Mouse (Mus musculus): ENCODE results near the gene Poc1a.

Gene Poc1a

DNA sequence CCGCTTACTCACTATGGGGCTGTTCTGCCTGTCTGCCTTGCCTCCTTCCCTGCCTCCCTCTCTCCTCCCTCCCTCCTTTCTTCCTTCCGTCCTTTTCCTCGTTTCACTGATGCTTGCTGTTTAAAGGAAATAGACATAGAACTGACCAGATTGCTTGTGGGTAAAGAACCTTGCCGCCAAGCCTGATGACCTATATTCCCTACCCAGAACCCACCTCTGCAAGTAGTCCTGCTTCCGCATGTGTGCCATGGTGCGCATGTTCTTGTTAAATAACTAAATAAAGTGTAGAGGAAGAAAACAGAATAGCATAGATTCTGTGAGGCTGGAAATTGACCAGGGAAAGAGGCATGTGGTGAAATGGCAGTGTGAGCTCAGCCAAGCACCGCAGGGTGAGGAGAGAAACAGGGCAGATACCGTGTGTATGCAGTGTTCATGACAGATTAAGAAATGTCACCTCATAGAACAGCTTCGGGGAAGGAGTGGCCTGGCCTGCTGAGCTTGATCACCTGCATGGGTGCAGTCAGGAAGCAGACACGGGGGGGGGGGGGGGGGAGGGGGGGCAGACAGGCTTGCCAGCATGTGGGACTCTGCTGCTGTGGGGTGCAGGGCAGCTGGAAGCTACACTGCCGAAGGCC, 20.7 kb downstream of the Poc1a start:
- no peak for DNase-seq (ENCODE audit: low read depth, low spot score)

GRCm38 (mm10) chr9:106302446-106303150, 21.7 kb downstream of the Poc1a start:
- DNase-seq (ENCODE audit: low read depth, low spot score), result no peak

GRCm38 (mm10) chr9:106303460-106303960, 22.6 kb downstream of the Poc1a start:
- DNase-seq (ENCODE audit: low read depth, low spot score), result no peak

GRCm38 (mm10) chr9:106305228-106305627, 24.4 kb downstream of the Poc1a start:
- DNase-seq (ENCODE audit: low read depth, low spot score), result no peak

- peak; percentile 63 for DNase-seq (ENCODE audit: low read depth, low spot score)
Measured at GRCm38 (mm10) chr9:106306662-106307351, 25.9 kb downstream of the Poc1a start.

DNA sequence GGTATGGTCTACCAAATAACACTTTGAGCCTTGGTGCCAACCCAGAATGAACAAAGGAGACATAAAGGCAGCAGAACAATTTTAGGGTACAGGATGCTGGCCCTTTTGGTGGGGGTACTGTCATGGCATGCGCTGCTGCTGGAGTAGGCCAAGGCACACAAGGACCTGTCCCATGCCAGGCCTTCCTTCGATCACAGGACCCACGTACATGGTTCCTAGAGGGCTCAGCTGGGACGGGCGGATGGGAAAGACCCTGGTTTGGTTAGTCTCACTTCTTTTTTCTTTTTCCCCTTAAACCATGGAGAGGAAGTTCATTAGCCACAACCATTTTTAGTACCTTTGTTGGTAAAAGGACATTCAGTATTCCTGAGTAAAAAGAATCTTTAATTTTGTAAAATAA, 27.3 kb downstream of the Poc1a start:
- no peak for DNase-seq (ENCODE audit: low read depth, low spot score)

GRCm38 (mm10) chr9:106308555-106308954, 27.7 kb downstream of the Poc1a start:
- DNase-seq (ENCODE audit: low read depth, low spot score), result no peak

GRCm38 (mm10) chr9:106308983-106309382, 28.1 kb downstream of the Poc1a start:
- DNase-seq (ENCODE audit: low read depth, low spot score), result no peak

GRCm38 (mm10) chr9:106309859-106310258, 29.0 kb downstream of the Poc1a start:
- DNase-seq (ENCODE audit: low read depth, low spot score), result no peak

DNA sequence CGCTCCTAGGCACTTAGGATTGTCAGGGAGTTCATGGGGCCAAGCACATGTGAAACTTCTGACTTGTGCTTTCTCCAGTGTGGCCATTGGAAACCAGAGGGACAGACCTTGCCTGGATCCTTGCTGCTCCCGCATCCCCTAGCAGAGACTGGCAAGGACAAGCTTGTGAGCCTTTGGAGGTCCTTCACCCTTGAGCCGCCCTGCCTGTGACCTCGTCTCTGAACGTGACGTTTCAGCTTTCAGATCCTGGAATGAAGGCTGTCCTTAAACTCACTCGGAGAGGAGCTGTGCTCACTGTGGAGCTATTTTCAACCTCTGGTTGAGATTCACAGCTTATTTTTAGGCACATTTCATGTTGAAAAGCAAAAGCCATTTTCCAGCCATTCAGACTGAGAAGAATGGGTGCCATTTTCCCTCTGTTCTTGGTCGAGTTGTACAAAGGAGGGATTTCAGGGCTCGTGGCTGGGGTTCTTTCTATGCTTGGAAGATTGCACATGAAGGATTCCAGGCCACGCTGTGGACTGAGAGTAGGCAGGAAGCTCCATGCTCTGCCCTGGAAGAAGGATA, 30.8 kb downstream of the Poc1a start:
- DNase-seq (ENCODE audit: low read depth, low spot score), result no peak

DNA sequence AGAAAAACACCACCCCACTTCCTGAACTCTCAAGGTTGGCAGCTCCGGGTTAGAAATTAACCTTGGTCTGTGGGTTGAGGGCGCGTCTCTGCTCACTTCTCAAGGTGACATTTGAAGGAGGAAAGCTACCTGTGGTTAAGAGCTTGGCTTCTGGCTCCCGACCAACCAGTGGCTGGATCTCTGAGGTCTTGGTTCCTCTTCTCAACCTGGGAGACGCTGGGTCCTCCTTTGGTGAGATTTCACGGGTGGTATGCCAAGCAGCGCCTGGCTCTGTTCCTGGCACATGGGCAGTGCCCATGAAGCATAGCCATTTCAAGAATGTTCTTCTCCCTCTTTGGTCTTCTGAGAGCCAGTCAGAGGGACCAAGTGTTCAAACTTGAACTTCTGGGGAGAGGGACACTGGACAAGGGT, 32.1 kb downstream of the Poc1a start:
- no peak for DNase-seq (ENCODE audit: low read depth, low spot score)

- peak; percentile 75 for DNase-seq (ENCODE audit: low read depth, low spot score)
Measured at GRCm38 (mm10) chr9:106314196-106314595, 33.3 kb downstream of the Poc1a start.

DNA sequence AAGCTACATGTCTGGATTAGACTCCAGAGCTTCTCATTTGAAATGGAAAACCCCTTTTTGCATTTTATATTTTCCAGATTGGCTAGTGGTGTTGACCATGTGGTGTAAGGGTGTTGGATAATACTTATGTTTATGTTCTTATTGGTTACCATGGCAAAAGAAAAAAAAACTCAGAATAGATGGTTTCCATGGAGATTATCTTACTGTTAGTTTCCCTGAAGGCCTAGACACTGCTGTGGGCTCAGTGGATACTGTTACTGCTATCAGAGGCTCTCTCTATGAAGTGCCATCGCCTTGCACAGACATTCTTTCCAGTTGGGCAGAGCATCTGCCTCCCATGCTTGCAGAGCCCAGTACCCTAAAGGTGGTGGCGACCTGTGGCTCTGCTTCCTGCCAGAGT, 37.2 kb downstream of the Poc1a start:
- DNase-seq (ENCODE audit: low read depth, low spot score), result no peak

DNA sequence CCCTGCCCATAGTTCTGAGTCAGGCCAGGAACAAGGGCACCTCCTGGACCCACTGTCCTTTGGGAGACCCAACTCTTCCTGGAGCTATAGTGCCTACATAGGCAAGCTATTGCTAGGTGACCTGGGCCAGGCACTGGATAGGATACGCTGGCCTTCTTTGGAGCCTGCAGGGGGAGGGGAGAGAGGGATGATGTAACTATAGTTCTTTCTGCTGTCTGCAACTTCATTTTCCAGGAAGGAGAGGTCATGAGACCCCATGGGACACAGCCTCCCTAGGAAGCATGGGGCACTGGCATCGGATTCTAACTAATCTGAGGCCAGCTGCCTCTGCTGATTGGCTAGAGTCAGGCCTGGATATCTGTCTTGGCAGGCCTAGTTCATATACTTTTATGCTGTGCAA, 38.2 kb downstream of the Poc1a start:
- no peak for DNase-seq (ENCODE audit: low read depth, low spot score)

GRCm38 (mm10) chr9:106322497-106322896, 41.6 kb downstream of the Poc1a start:
- no peak for DNase-seq (ENCODE audit: low read depth, low spot score)

GRCm38 (mm10) chr9:106326241-106326640, 45.4 kb downstream of the Poc1a start:
- no peak for DNase-seq (ENCODE audit: low read depth, low spot score)

DNA sequence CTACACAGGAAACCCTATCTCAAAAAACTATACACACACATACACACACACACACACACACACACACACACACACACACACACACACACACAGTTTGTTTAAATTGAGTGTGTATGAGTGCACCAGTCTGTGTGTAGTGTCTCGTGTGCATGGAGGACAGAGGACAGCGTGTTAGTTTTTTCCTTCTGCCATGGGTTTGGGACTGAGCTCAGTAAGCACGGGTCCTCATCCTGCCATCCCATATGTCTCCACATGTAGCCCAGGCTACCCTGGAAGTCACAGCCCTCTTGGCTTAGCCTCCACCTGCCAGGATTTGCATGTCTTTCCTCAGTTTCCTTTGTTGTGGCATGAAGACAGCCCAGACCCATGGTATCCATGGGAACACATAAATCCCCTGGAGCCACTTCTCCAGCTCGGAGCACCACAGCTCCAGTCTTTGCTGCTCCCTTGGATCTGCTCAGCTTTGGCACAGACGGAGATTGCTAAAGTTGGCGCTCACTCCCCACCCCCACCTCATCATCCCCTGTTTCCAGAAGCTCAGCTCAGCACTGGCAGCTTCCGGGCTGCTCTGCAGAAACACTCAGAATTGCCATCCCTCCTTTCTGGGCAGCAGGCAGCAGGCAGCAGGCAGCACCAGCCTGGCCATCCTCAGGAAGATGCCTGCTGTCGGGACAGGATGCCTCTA, 46.4 kb downstream of the Poc1a start:
- no peak for DNase-seq (ENCODE audit: low read depth, low spot score)

- DNase-seq (ENCODE audit: low read depth, low spot score), result no peak
Measured at GRCm38 (mm10) chr9:106328068-106328610, 47.3 kb downstream of the Poc1a start.

- no peak for DNase-seq (ENCODE audit: low read depth, low spot score)
Measured at GRCm38 (mm10) chr9:106328772-106329511, 48.1 kb downstream of the Poc1a start.

DNA sequence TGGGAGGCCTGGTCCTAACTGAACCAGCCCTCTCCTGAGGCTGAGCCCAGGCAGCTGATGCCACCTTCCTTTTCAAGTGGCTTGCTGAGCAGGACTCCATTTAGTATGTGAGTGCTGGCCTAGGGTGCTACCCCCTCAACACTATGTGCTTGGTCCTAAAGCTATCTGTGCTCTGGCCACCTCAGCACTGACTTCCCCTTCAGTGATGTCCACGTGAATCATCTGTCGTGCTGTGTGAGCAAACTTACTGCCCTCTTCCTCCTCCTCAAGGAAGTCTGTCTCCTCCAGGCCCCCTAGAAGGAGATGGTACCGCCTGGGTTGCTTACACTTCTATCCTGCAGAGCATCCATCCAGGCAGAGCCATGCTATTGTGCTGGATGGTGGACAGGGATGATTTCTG, 51.9 kb downstream of the Poc1a start:
- no peak for DNase-seq (ENCODE audit: low read depth, low spot score)

DNA sequence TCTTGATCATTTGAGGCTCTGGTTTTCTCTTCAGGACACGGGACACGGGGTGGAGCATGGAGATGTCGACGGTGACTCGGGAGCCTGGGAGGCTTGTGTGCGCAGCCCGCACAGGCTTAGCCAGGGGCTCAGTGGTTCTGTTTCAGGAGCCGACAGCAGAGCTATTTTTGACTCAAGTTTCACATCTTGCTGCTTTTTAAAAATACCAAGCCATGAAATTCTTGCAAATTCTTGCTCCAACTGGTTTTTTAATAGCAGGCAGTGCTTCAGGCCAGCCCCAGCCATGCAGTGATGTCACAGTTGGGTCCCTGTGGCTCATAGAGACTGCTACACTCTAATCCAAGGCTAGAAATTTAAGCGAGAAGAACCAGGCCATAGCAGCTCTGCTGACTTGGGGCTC, 56.8 kb downstream of the Poc1a start:
- no peak for DNase-seq (ENCODE audit: low read depth, low spot score)
